Mouse (Mus musculus): ENCODE results near the gene Ldb2.
A peak's percentile ranks its signal among the peaks of the same experiment; 100 is the strongest.

GRCm38 (mm10) chr5:44656707-44657106 lies 142.8 kb downstream of the Ldb2 start:
- TF ChIP-seq CHD2 (IDR thresholded peaks at IDR 0.05; ENCODE audit: low read length) (no peak), TBP (IDR thresholded peaks at IDR 0.05; ENCODE audit: low read depth, low read length) (no peak), GATA1 (IDR thresholded peaks at IDR 0.05; ENCODE audit: low read depth, low read length) (no peak), CTCF (IDR thresholded peaks at IDR 0.05 in 2 of 3, conservative IDR thresholded peaks at IDR 0.05 in 1 of 3; ENCODE audit: control insufficient read depth in 1 of 3, insufficient read depth in 1 of 3, low read depth in 2 of 3, low read length in 3 of 3, poor library complexity in 1 of 3, severe bottlenecking in 1 of 3) (peak in 1 of 3 experiments; percentile 20; a peak in 1 of 6 replicates), EP300 (IDR thresholded peaks at IDR 0.05; ENCODE audit: low read depth in 1 of 2, low read length in 2 of 2) (no peak), ZMIZ1 (IDR thresholded peaks at IDR 0.05; ENCODE audit: low read depth, low read length) (no peak), TCF12 (IDR thresholded peaks at IDR 0.05; ENCODE audit: low read depth, low read length) (no peak)
